Mouse (Mus musculus): ENCODE results near the gene Fgfr2.

The Fgfr2 gene

GRCm38 (mm10) chr7:132742912-132743311 lies 380.2 kb downstream of the Fgfr2 start:
- Histone ChIP-seq H3K27me3 (ENCODE audit: control insufficient read depth, insufficient read depth, low read length, poor library complexity, severe bottlenecking) (no peaks in the 10 kb centered on the region), H3K36me3 (ENCODE audit: control insufficient read depth, insufficient read depth, low read length, poor library complexity, severe bottlenecking) (no peaks in the 10 kb centered on the region)
- no peak for DNase-seq (ENCODE audit: low read depth, low spot score)

- H3K27me3 ChIP-seq (ENCODE audit: control insufficient read depth, insufficient read depth, low read length, poor library complexity, severe bottlenecking) = no peaks in the 10 kb centered on the region
- no peaks in the 10 kb centered on the region for H3K36me3 ChIP-seq (ENCODE audit: control insufficient read depth, insufficient read depth, low read length, poor library complexity, severe bottlenecking)
- no peak for DNase-seq (ENCODE audit: low read depth, low spot score)
Measured at GRCm38 (mm10) chr7:132739829-132740228, 383.3 kb downstream of the Fgfr2 start.

- DNase-seq (ENCODE audit: low read depth, low spot score) = no peak
- Histone ChIP-seq H3K27me3 (ENCODE audit: control insufficient read depth, insufficient read depth, low read length, poor library complexity, severe bottlenecking) (no peaks in the 10 kb centered on the region), H3K36me3 (ENCODE audit: control insufficient read depth, insufficient read depth, low read length, poor library complexity, severe bottlenecking) (no peaks in the 10 kb centered on the region)
Measured at GRCm38 (mm10) chr7:132738844-132739243, 384.3 kb downstream of the Fgfr2 start.

- H3K36me3 ChIP-seq (ENCODE audit: control insufficient read depth, insufficient read depth, low read length, poor library complexity, severe bottlenecking) = no peaks in the 10 kb centered on the region
- peak; percentile 32 for DNase-seq (ENCODE audit: low read depth, low spot score)
- H3K27me3 ChIP-seq (ENCODE audit: control insufficient read depth, insufficient read depth, low read length, poor library complexity, severe bottlenecking) = no peaks in the 10 kb centered on the region
Measured at GRCm38 (mm10) chr7:132736099-132736862, 386.9 kb downstream of the Fgfr2 start.

- DNase-seq (ENCODE audit: low read depth, low spot score) = peak; percentile 93
- H3K27me3 ChIP-seq (ENCODE audit: control insufficient read depth, insufficient read depth, low read length, poor library complexity, severe bottlenecking) = no peaks in the 10 kb centered on the region
- H3K36me3 ChIP-seq (ENCODE audit: control insufficient read depth, insufficient read depth, low read length, poor library complexity, severe bottlenecking) = no peaks in the 10 kb centered on the region
Measured at GRCm38 (mm10) chr7:132735145-132735544, 388.0 kb downstream of the Fgfr2 start.

DNA sequence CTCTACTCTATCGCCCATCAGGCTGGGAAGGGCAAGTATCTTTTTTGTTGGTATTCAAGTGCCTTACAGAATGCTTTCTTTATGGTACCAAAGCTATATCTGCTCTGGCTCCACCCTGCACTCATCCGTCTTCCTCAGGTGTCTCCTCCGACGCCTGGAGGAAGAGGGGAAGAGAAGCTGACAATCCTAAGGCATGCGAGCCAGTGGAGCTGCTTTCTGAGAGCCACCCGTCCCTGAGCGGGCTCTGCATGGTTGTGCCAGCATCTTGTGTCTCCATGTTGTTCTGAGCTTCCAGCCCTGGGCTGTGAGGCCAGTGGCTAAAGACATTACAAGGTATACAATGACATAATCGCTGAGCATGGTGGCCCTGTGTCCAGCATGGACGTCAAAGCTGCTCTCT lies 388.9 kb downstream of the Fgfr2 start:
- no peak for DNase-seq (ENCODE audit: low read depth, low spot score)
- Histone ChIP-seq H3K27me3 (ENCODE audit: control insufficient read depth, insufficient read depth, low read length, poor library complexity, severe bottlenecking) (no peaks in the 10 kb centered on the region), H3K36me3 (ENCODE audit: control insufficient read depth, insufficient read depth, low read length, poor library complexity, severe bottlenecking) (no peaks in the 10 kb centered on the region)

GRCm38 (mm10) chr7:132733521-132733920 lies 389.6 kb downstream of the Fgfr2 start:
- no peak for DNase-seq (ENCODE audit: low read depth, low spot score)
- H3K27me3 ChIP-seq (ENCODE audit: control insufficient read depth, insufficient read depth, low read length, poor library complexity, severe bottlenecking) = no peaks in the 10 kb centered on the region
- H3K36me3 ChIP-seq (ENCODE audit: control insufficient read depth, insufficient read depth, low read length, poor library complexity, severe bottlenecking) = no peaks in the 10 kb centered on the region

DNA sequence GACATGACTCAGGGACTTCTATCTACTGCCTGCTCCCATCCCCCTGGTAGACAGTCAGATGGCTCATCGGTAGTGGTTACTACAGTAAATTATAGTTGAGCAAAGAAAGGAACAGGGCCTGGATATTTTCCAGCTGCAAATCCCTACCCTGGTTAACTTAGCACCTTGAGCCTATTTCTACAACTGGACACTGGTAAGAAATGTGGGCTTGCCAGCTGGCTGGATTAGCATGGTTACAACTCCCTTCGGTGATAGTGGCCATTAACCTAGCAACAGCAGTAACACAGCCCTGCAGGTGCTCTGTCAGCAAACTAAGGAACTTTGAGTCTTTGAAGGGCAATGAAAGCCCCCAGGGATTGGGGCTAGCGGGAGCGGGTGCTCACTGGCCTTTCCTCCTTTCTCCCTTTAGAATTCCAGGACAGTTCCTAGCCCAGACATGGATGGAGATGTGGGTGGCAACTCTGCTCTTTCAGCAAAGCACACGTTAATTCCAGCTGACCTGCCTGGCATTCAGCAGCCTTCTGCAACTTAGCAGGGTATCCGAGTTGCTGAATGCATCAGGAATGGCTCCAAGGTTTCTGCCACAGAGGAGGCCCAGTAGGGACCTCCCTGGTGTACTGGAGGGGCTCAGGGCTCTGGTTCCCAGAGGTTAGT lies 390.9 kb downstream of the Fgfr2 start:
- H3K27me3 ChIP-seq (ENCODE audit: control insufficient read depth, insufficient read depth, low read length, poor library complexity, severe bottlenecking) = no peaks in the 10 kb centered on the region
- H3K36me3 ChIP-seq (ENCODE audit: control insufficient read depth, insufficient read depth, low read length, poor library complexity, severe bottlenecking) = no peaks in the 10 kb centered on the region
- no peak for DNase-seq (ENCODE audit: low read depth, low spot score)

- DNase-seq (ENCODE audit: low read depth, low spot score) = no peak
- Histone ChIP-seq H3K36me3 (ENCODE audit: control insufficient read depth, insufficient read depth, low read length, poor library complexity, severe bottlenecking) (no peaks in the 10 kb centered on the region), H3K27me3 (ENCODE audit: control insufficient read depth, insufficient read depth, low read length, poor library complexity, severe bottlenecking) (no peaks in the 10 kb centered on the region)
Measured at GRCm38 (mm10) chr7:132731558-132731957, 391.6 kb downstream of the Fgfr2 start.

- H3K36me3 ChIP-seq (ENCODE audit: control insufficient read depth, insufficient read depth, low read length, poor library complexity, severe bottlenecking) = no peaks in the 10 kb centered on the region
- H3K27me3 ChIP-seq (ENCODE audit: control insufficient read depth, insufficient read depth, low read length, poor library complexity, severe bottlenecking) = no peaks in the 10 kb centered on the region
- DNase-seq (ENCODE audit: low read depth, low spot score) = no peak
Measured at GRCm38 (mm10) chr7:132730510-132730909, 392.6 kb downstream of the Fgfr2 start.

DNA sequence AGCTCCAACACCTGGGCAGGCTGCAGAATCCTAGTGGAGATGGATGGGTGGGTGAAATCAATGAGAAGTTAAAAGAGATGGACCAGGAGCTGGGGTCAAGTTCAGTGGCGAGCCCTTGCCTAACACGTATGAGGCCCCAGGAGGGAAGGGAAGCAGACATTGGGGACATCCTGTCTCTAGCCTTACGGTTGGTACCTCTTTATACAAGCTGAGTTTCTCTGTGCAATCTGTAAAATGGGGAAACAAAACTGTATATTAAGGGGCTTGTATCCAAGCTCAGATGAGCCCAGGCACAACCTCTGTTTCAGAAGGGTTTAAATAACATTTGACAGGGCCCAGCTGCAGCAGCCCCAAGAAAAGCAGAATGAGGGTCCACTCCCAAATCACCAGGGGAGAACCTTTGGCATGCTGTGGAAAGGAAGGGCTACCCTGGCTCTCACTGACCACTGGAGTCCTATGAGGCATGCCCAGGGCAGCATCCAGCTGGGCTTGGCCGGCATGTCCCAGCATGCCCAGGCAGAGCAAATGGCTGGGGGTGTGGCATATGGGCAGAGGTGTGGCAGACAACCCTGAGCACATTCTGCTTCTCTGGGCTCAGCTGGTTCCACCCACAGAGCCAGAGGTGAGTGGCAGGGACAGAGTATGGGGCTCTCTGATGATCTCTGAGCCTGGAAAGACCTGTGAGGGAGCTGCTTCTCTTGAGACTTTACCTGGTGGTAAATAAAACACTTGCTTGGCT lies 393.9 kb downstream of the Fgfr2 start:
- H3K27me3 ChIP-seq (ENCODE audit: control insufficient read depth, insufficient read depth, low read length, poor library complexity, severe bottlenecking) = no peaks in the 10 kb centered on the region
- DNase-seq (ENCODE audit: low read depth, low spot score) = peak; percentile 38
- no peaks in the 10 kb centered on the region for H3K36me3 ChIP-seq (ENCODE audit: control insufficient read depth, insufficient read depth, low read length, poor library complexity, severe bottlenecking)

DNA sequence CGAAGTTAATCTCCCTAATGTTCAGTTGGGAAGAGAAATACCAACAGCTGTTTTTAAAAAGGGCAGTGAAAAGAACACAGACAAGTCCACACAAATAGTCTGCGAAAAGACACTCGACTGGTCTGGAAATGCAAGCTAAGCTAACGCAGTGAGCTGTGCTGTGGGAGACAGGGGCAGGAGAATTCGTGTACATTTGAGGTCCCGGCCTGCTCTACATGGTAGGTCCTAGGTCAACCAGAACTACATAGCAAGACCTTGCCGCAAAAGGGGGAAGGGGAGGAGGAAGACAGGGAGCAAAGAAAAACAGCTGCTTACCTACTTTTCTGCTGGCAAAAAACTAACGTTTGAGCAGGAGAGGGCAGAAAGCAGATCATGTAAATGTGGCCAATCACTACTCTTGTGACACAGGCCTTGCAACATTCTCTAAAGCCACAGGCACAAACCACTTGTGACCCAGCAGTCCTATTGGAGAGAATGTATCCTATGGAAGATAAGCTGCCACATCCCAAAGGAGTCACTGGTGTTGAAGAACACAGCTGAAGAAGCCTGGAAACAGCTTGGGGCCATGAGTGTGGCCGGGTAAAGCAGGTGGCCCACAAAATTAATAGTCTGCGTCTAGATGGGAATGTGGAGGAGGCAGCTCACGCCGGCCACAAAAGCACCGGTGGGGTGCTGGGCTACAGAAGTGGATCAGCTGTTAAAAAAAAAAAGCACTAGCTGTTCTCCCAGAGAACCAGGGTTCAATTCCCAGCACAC lies 396.9 kb downstream of the Fgfr2 start:
- Histone ChIP-seq H3K27me3 (ENCODE audit: control insufficient read depth, insufficient read depth, low read length, poor library complexity, severe bottlenecking) (no peaks in the 10 kb centered on the region), H3K36me3 (ENCODE audit: control insufficient read depth, insufficient read depth, low read length, poor library complexity, severe bottlenecking) (no peaks in the 10 kb centered on the region)
- no peak for DNase-seq (ENCODE audit: low read depth, low spot score)

GRCm38 (mm10) chr7:132724501-132725062 lies 398.6 kb downstream of the Fgfr2 start:
- DNase-seq (ENCODE audit: low read depth, low spot score) = peak; percentile 35
- Histone ChIP-seq H3K36me3 (ENCODE audit: control insufficient read depth, insufficient read depth, low read length, poor library complexity, severe bottlenecking) (no peaks in the 10 kb centered on the region), H3K27me3 (ENCODE audit: control insufficient read depth, insufficient read depth, low read length, poor library complexity, severe bottlenecking) (no peaks in the 10 kb centered on the region)

- Histone ChIP-seq H3K36me3 (ENCODE audit: control insufficient read depth, insufficient read depth, low read length, poor library complexity, severe bottlenecking) (no peaks in the 10 kb centered on the region), H3K27me3 (ENCODE audit: control insufficient read depth, insufficient read depth, low read length, poor library complexity, severe bottlenecking) (no peaks in the 10 kb centered on the region)
- DNase-seq (ENCODE audit: low read depth, low spot score) = peak; percentile 55
Measured at GRCm38 (mm10) chr7:132723906-132724305, 399.2 kb downstream of the Fgfr2 start.
